Mouse (Mus musculus): ENCODE data around the gene Efemp2.

GRCm38 (mm10) chr19:5430408-5430807, 43.3 kb upstream of the Efemp2 start:
- TF ChIP-seq CTCF (IDR thresholded peaks at IDR 0.05; ENCODE audit: borderline replicate concordance, extremely low read depth, insufficient read depth, insufficient read length): no peak
- TF ChIP-seq POLR2A (IDR thresholded peaks at IDR 0.05; ENCODE audit: borderline replicate concordance, extremely low read depth, insufficient read depth, insufficient read length, poor library complexity, severe bottlenecking): no peak

Data from brain, embryonic 14.5 days (tissue).